Mouse (Mus musculus): Measurements from ENCODE around the gene Epha3.

Gene Epha3

GRCm38 (mm10) chr16:63653393-63653918 is 210.5 kb downstream of the Epha3 start:
- DNase-seq (ENCODE audit: low spot score): no peak

- no peak for DNase-seq (ENCODE audit: low spot score)
These were observed 213.2 kb downstream of the Epha3 start for GRCm38 (mm10) chr16:63650760-63651159.

- no peak for DNase-seq (ENCODE audit: low spot score)
These were observed 217.4 kb downstream of the Epha3 start for GRCm38 (mm10) chr16:63646577-63646976.

- DNase-seq (ENCODE audit: low spot score): no peak
These were observed 221.3 kb downstream of the Epha3 start for GRCm38 (mm10) chr16:63642641-63643040.

- DNase-seq (ENCODE audit: low spot score): no peak
These were observed 222.4 kb downstream of the Epha3 start for GRCm38 (mm10) chr16:63641603-63642002.

GRCm38 (mm10) chr16:63638701-63639100 is 225.3 kb downstream of the Epha3 start:
- no peak for DNase-seq (ENCODE audit: low spot score)

- no peak for DNase-seq (ENCODE audit: low spot score)
These were observed 230.2 kb downstream of the Epha3 start for GRCm38 (mm10) chr16:63633748-63634166.

- no peak for DNase-seq (ENCODE audit: low spot score)
These were observed 238.7 kb downstream of the Epha3 start for GRCm38 (mm10) chr16:63625229-63625628.

GRCm38 (mm10) chr16:63621845-63622244 is 242.1 kb downstream of the Epha3 start:
- no peak for DNase-seq (ENCODE audit: low spot score)

- DNase-seq (ENCODE audit: low spot score): no peak
These were observed 248.6 kb downstream of the Epha3 start for GRCm38 (mm10) chr16:63615396-63615795.

- no peak for DNase-seq (ENCODE audit: low spot score)
These were observed 251.0 kb downstream of the Epha3 start for GRCm38 (mm10) chr16:63613006-63613405.

- DNase-seq (ENCODE audit: low spot score): no peak
These were observed 263.7 kb downstream of the Epha3 start for GRCm38 (mm10) chr16:63600229-63600628.

GRCm38 (mm10) chr16:63594656-63595055 is 269.3 kb downstream of the Epha3 start:
- no peak for DNase-seq (ENCODE audit: low spot score)

- DNase-seq (ENCODE audit: low spot score): no peak
These were observed 294.2 kb downstream of the Epha3 start for GRCm38 (mm10) chr16:63569746-63570145.

GRCm38 (mm10) chr16:63566106-63566836 is 297.7 kb downstream of the Epha3 start:
- DNase-seq (ENCODE audit: low spot score): no peak

GRCm38 (mm10) chr16:63556410-63557146 is 307.4 kb downstream of the Epha3 start:
- DNase-seq (ENCODE audit: low spot score): no peak

GRCm38 (mm10) chr16:63552531-63552930 is 311.4 kb downstream of the Epha3 start:
- no peak for DNase-seq (ENCODE audit: low spot score)

GRCm38 (mm10) chr16:63539489-63539888 is 324.5 kb downstream of the Epha3 start:
- no peak for DNase-seq (ENCODE audit: low spot score)

- no peak for DNase-seq (ENCODE audit: low spot score)
These were observed 335.2 kb downstream of the Epha3 start for GRCm38 (mm10) chr16:63528821-63529220.

- DNase-seq (ENCODE audit: low spot score): no peak
These were observed 346.3 kb downstream of the Epha3 start for GRCm38 (mm10) chr16:63517636-63518035.

GRCm38 (mm10) chr16:63510069-63510468 is 353.9 kb downstream of the Epha3 start:
- no peak for DNase-seq (ENCODE audit: low spot score)

GRCm38 (mm10) chr16:63506437-63506836 is 357.5 kb downstream of the Epha3 start:
- no peak for DNase-seq (ENCODE audit: low spot score)

- no peak for DNase-seq (ENCODE audit: low spot score)
These were observed 362.5 kb downstream of the Epha3 start for GRCm38 (mm10) chr16:63501456-63501855.

Data from MN1 (cell line).